ENCODE assay signal across 9 mouse cellular contexts in genomic region chr5:34210279-34210678, GRCm38 (mm10). TPM values are rescaled to one million over a fixed set of nuclear protein-coding genes. Genes with fewer than 3 reads are reported as not detected.
DNase-seq lines count a peak whose midpoint lies in the region; ATAC-seq and TF ChIP-seq lines count a peak whose summit lies in the region.
"Had no signal": no experiment of that assay in that cellular context is flagged by ENCODE, and none has a peak within 500 bp of the region (broad histone marks: within the 10 kb centered on the region; RNA-seq: fewer than 3 reads in every experiment).

No protein-coding gene starts in this region.

- no peak overlapping the region for H3K9ac ChIP-seq in stomach, embryonic 14.5 days (replicated peaks; ENCODE audit: low read depth, low read length)

- H3K27me3 ChIP-seq in kidney, adult 2 months (replicated peaks; ENCODE audit: control insufficient read depth, insufficient read depth, low read length), result no peaks in the 10 kb centered on the region
- no peaks in the 10 kb centered on the region for H3K27me3 ChIP-seq in stomach, embryonic 14.5 days (ENCODE audit: control insufficient read depth, insufficient read depth, low read length)

- H3K36me3 ChIP-seq in kidney, adult 2 months (ENCODE audit: control insufficient read depth, insufficient read depth, low read length), result no peaks in the 10 kb centered on the region
- H3K36me3 ChIP-seq in stomach, embryonic 14.5 days (ENCODE audit: control insufficient read depth, insufficient read depth, low read length), result no peaks in the 10 kb centered on the region

- no peaks in the 10 kb centered on the region for H3K9me3 ChIP-seq in stomach, embryonic 14.5 days (ENCODE audit: control insufficient read depth, low read depth, low read length)

- H3K4me1 ChIP-seq in kidney, adult 2 months (ENCODE audit: control insufficient read depth, insufficient read depth, low read length), result no peaks in the 10 kb centered on the region
- H3K4me1 ChIP-seq in stomach, embryonic 14.5 days (ENCODE audit: control insufficient read depth, insufficient read depth, low read length), result no peaks in the 10 kb centered on the region

- no peak overlapping the region for H3K4me3 ChIP-seq in kidney, adult 2 months (ENCODE audit: insufficient read depth, low read depth, low read length)
- H3K4me3 ChIP-seq in stomach, embryonic 14.5 days (ENCODE audit: low read depth, low read length), result no peak overlapping the region
- H3K4me3 ChIP-seq: erythroblast, embryonic 14.5 days had no signal

- DNase-seq in B cell, adult 2 months, result peak; percentile 85 to 88
- peak; percentile 90 for DNase-seq in adipocyte (ENCODE audit: low spot score)
- DNase-seq in embryo, embryonic 11 days, result peak; percentile 86
- DNase-seq in kidney, adult 2 months, result peak; percentile 78
- peak; percentile 76 for DNase-seq in liver
- peak; percentile 91 for DNase-seq in naive thymus-derived CD4-positive, alpha-beta T cell, adult 2 months (ENCODE audit: low read depth)

- no peak for TF ChIP-seq POLR2A in kidney, adult 2 months (IDR thresholded peaks at IDR 0.05; ENCODE audit: low read depth, low read length)

- ATAC-seq in granulocyte monocyte progenitor cell, adult 5-6 weeks (replicated peaks; ENCODE audit: poor library complexity, severe bottlenecking), result peak; percentile 86
- peak; percentile 88 for ATAC-seq in stomach, embryonic 14.5 days (ENCODE audit: insufficient number of reproducible peaks, insufficient read depth, low FRiP score, low read depth)

- H3K27ac ChIP-seq in kidney, adult 2 months (ENCODE audit: insufficient read depth, low read depth, low read length), result no peak overlapping the region
- no peak overlapping the region for H3K27ac ChIP-seq in stomach, embryonic 14.5 days (ENCODE audit: low read length)

- H3K4me2 ChIP-seq in stomach, embryonic 14.5 days (replicated peaks; ENCODE audit: low read depth, low read length), result no peak overlapping the region

- WGBS in kidney, adult 2 months, result 0% methylated on average over 1 of the region's 1 CpGs
- WGBS in stomach, embryonic 14.5 days, result 0% methylated on average over 1 of the region's 1 CpGs

- peak; percentile 96 for TF ChIP-seq CTCF in kidney, adult 2 months (conservative IDR thresholded peaks at IDR 0.05; ENCODE audit: insufficient read depth, insufficient read length, low read depth, low read length)

RNA-seq across cellular contexts. Expression of gene Mxd4, which starts 22.8 kb away (rescaled TPM):
- total RNA-seq in granulocyte monocyte progenitor cell, adult 5-6 weeks (2014; fragmentation: Nextera tagmentation), result 36.7 and 43.4 TPM in 2 replicates
- total RNA-seq in granulocyte monocyte progenitor cell, adult 5-6 weeks (2017), result 21.6 and 22.7 TPM in 2 replicates
- 143 and 164 TPM in 2 replicates for polyA plus RNA-seq in kidney, adult 2 months (2012; rRNA removed)
- 51.4 and 58.6 TPM in 2 replicates for polyA plus RNA-seq in stomach, embryonic 14.5 days (2014; fragmentation: Nextera tagmentation; extraction: Ambion mirVana)

RNA-seq across cellular contexts. Expression of gene Haus3, which starts 41.0 kb away (rescaled TPM):
- total RNA-seq in granulocyte monocyte progenitor cell, adult 5-6 weeks (2014; fragmentation: Nextera tagmentation), result 56.3 and 65.6 TPM in 2 replicates
- total RNA-seq in granulocyte monocyte progenitor cell, adult 5-6 weeks (2017), result 168 and 214 TPM in 2 replicates
- 0.34 and 0.64 TPM in 2 replicates for polyA plus RNA-seq in kidney, adult 2 months (2012; rRNA removed)
- 29.8 and 33.1 TPM in 2 replicates for polyA plus RNA-seq in stomach, embryonic 14.5 days (2014; fragmentation: Nextera tagmentation; extraction: Ambion mirVana)

RNA-seq across cellular contexts. Expression of gene Poln, which starts 41.0 kb away (rescaled TPM):
- total RNA-seq in granulocyte monocyte progenitor cell, adult 5-6 weeks (2014; fragmentation: Nextera tagmentation), result 0.58 and 0.97 TPM in 2 replicates
- 0.69 and 2.5 TPM in 2 replicates for total RNA-seq in granulocyte monocyte progenitor cell, adult 5-6 weeks (2017)
- polyA plus RNA-seq in kidney, adult 2 months (2012; rRNA removed), result 1.3 and 1.8 TPM in 2 replicates
- 0.87 and 1.1 TPM in 2 replicates for polyA plus RNA-seq in stomach, embryonic 14.5 days (2014; fragmentation: Nextera tagmentation; extraction: Ambion mirVana)
- polyA plus RNA-seq: erythroblast, embryonic 14.5 days had no signal

Comparison
In these comparisons a context has a peak if more than half of its experiments do, and no peak if none do; other contexts are left out.
1. RNA of gene Haus3, which starts 41.0 kb away (polyA plus RNA-seq): 29.8 to 33.1 TPM in stomach, embryonic 14.5 days; 0.34 to 0.64 TPM in kidney, adult 2 months; every median in the first group is over 10 times any median in the second.
2. Peak in every context shown above with its lines, with median percentiles within 50 percentile points of each other: DNase-seq.